Mouse (Mus musculus) left cerebral cortex, postnatal 10 days (tissue): Measurements from ENCODE around the gene Rpa3. TPM values are rescaled to one million over a fixed set of nuclear protein-coding genes. Genes with fewer than 3 reads are reported as not detected.

Experiments used
- DNase-seq, 2 experiments: peaks; one replicate each; pipeline ENCODE4 v3.0.0; 2021 to 2022; ENCODE audit warnings: low spot score in 2 of 2, mixed read lengths in 1 of 2; ENCODE audit errors: extremely low spot score in 1 of 2
- intact Hi-C: fragments of 180-260 bp; cut with DNase I; formaldehyde crosslinking; loops from one replicate; pipeline ENCODE4 v1.15.1; 2025
- total RNA-seq, 2 experiments: library from RNA; stranded (reverse); gene quantifications; 2 replicates each; pipeline ENCODE4 v1.2.3; 2021

Rpa3 gene
- total RNA-seq: 10 to 100 TPM; 14.6 to 17.8 TPM

DNA sequence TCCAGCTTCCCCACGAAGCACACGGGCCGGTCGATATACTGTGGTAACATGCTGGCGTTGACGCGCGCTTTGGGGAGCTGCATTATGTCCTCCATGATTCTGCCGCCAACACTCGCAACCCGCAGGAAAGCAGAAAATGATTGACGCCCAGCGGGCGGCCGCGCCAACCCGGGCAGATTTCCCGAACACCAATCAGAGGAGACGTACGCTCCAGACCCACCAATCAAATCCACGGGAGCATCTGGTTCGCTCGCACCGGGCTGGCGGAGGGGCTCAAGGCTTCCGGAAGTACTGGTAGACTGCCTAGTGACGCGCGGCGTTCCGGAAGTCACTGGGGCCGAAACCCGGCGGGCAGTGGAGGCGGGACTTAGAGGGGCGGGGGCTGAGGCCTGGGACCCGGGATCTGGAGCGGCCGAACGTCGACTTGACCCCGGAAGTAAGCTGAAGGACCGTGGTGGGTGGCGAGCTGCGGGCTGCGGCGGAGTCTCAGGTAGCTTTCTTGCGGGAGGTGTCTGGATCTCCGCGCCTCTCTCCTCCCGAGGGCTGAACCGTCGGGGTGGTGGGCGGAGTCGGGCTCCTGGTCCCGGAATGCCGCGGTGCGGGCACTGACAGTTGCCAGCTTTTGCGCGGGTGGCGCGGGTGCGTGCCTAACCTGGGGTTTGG lies at the start of gene Rpa3, which contains the start of the genes Umad1 and Gm45062:
Gene Rpa3 (minus strand): TSS at position 170 of the 663 bp plus-strand sequence.
Gene Umad1 (plus strand): TSS at position 285 of the 663 bp plus-strand sequence.
Gene Gm45062 (plus strand): TSS at position 447 of the 663 bp plus-strand sequence.
- DNase-seq: peak; percentile 98
- intact Hi-C loops: no loop called here

DNA sequence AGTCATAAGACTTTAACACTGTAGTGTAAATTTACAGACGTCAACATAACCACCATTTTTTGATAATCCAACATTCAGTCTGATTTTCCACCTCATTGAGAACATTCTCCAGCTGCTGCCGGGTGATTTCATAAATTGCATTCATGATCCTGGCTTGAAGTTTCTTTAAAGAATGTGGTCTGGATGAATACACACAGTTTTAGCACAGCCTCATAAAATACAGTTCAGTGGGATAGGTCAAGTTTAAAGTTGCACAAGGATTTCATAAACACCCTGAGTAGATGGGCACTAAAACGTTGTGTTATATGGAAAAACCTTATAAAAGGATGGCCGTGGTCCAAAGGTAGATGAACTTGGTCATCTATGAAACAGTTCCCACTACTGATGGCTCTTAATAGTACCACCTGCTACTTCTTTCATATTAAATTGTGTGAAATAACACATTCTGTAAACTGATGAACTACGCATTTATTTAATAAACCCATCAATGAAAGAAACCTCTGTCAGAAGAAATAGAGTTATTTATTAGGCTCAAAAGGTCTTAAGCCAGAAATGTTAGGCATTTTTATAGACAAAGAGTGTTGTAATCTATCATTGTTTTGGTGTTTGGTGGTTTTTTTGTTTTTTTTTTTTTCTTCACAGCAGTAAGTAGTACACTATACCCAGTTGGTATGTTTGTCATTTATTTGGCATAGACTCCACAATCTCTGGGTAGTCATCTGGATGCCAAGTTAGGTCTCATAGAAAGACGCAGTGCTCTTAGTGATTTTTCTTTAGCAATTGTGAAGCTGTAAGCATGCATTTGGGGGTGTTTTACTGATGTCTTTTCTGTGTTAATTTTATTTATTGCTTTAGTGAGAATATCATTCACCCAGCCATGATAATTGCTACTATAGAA lies 49.2 kb upstream of the Rpa3 start:
- intact Hi-C loops: no loop called here
- no peak for DNase-seq

DNA sequence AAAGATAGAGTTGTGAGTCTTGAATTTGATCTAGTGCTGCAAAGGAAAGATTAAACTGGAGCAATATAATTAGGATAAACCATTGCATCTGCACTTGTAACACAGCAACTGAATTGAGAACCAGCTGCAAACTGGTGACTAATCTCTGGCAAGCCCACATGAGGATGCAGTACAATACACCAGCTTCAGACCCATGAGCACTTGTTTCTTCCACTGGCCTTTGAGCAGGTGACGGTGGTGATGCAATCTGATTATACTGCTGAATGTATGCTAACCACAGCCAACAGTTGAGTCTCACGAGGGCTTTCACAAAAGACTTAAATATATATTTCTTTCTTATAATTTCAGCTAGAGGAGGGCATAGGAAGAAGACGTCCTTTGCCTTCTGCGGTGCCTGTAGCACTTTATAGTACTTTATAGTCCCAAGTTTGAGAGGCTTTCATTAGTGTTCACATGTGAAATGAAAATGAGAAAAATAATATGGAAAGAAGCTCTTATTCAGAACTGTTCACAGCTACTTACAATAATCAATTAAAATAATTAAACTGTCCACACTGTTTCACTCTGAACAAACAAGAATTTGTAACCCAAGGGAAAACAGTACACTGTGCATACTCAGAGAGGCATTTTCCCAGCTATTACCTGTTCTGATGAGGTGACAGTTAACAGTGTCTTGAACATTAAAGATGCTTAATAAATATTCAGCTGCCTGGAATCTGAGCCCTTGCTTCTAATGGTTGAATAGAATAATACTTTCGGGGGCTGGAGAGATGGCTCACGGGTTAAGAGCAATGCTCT lies 40.3 kb upstream of the Rpa3 start:
- intact Hi-C loops: no loop called here
- DNase-seq: no peak

DNA sequence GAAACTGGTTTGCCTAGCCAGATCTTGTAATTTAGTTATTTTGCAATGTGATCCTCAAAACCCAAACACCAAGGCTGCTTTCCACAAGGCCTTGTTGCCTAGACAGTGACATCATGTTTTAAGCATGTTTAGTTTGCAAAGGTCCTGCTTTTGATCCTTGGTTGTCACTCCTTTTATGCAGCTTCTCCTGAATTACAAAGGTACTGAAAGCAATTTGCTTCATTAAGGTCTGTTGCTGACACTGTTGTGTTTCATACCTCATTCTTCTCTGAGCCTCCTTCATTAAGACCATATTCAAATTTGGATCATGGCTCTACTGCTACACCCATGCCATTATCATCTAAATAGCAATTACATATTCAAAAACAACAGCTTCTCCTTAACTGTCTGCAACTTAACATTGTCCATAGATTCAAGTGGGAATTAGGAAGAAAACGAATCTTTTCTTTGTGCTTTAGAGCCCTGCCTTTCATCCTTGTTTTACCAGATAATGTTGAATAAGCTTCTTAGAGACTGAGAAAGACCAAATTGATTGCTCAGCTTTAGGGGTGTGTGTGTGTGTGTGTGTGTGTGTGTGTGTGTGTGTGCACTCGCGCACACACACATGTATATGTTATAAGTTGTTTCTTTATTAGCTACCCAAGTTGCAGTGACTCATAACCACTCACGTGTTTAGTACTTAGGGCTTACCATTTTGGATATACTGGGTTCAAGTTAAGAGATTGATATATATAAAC lies 35.2 kb upstream of the Rpa3 start:
- intact Hi-C loops: no loop called here
- DNase-seq: no peak

DNA sequence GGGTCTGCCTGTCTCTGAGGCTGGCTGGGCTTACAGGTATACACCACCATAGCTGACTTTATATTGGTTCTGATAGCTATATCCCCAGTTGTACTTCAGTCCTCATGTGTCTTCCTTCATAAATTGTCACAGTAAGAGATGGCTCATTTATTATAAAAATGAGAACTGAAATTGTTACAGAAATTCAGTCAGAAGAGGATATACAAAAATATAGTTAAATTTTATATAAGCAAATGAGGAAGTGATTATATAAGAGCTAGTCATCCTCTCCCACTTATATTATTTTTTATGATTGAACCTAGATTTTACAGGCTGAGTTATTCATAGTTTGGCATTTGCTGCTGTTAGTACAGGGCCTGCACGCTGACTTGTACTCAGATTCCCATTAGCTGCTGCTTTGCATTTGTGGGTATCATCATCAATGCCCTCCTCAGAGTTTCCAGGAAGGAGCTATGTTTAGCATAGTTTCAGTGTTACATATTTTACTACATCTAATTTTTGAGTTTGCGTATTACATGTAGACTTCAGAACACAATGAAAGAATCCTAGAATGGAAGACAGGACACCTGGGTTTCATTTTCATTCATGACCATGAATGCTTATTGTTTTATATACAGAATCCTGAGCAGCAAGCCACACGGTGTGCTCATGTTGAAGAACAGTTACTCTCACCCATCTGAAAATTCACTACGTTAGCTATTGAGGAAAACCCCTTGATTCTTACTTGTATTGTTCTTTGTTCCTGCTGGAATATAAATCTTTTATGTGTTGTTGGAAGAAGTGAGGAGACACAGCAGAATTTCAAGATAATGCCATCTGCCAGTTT lies 30.0 kb upstream of the Rpa3 start:
- DNase-seq: no peak
- intact Hi-C loops: loop anchor here (5.0 kb wide), 1 partner anchor 223 kb away; no protein-coding TSS in a partner anchor

DNA sequence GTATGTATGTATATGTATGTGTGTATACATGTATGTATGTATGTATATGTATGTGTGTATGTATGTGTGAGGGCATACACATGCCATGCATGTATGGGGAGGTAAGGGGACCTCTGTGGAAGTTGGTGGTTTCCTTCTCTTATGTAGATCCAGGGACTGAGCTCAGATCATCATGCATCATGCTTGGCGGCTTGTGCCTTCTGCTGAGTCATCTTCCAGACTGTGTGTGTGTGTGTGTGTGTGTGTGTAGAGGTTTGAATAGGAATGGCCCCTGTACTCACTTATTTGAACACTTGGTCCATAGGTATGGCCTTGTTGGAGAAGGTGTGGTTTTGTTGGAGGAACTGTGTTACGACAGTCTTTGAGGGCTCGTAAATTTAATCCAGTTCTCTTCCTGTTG lies 27.2 kb upstream of the Rpa3 start:
- no peak for DNase-seq
- intact Hi-C loops: loop anchor here (5.0 kb wide), 1 partner anchor 226 kb away; no protein-coding TSS in a partner anchor

DNA sequence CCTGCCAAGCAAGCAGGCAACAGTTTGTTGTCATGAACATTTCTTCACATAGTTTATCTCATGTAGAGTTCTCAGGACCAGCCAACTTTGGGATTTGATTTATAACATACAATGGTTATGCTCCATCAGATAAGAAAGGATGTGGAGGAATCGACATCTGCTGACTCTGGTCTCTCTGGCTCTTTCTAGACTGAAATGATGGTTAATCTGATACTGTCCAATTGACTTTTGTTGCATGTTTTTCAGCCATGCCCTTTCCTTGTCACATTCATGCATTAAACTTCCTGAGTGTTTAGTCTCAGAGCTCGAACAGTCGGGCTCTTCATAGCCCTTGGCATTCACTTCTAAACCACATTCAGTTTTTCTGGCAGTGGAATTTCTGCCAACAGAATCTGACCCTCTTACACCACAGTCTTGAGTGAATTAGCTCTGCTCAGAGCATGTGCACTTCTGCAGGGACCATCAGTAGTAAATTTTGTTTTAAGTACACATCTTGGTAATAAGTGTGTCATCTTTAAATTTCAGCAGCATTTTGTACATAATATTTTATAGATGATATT lies 26.5 kb upstream of the Rpa3 start:
- no peak for DNase-seq
- intact Hi-C loops: loop anchor here (5.0 kb wide), 1 partner anchor 227 kb away; no protein-coding TSS in a partner anchor

DNA sequence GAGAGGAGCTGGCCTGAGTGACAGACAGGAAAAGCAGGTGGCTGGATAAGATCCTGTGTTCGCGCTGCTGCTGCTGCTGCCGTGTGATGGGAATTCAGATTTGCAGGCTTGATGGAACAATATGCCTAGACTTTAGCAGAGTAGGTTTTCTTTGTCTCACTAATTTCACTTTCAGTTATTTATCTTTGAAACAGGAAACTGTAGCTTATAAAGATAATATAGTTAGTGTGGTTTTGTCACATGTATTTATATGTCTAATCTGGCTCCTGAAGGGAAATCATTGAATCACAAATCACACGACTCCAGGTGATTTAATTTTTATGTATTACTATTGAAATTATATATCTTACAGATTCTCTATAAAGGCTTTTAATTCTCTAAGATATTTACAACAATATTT lies 24.3 kb upstream of the Rpa3 start:
- intact Hi-C loops: no loop called here
- DNase-seq: no peak

DNA sequence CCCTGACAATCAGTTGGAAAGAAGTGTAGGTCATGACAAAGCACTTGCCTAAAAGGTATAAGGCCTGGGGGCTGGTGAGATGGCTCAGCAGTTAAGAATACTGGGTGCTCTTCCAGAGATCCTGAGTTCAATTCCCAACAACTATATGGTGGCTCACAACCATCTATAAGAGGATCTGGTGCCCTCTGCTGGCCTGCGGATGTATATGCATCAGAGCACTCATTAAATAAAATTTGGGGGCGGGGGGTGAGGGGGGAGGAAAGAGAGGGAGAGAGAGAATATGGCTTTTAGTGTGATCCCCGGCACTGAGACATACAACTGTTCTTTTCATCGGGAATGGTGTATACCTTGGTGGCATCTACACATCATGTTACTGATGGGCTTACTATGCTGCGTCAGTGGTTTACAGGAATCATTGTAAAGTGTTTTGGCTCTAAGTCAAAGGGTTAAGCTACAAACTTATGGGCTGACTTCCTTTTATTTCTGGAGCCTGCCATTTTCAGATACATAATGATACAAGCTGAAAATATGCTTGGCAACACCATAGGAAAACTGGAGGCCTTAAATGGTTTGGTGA lies 19.5 kb upstream of the Rpa3 start:
- intact Hi-C loops: loop anchor here (5.0 kb wide), 1 partner anchor 134 kb away; no protein-coding TSS in a partner anchor
- DNase-seq: no peak

DNA sequence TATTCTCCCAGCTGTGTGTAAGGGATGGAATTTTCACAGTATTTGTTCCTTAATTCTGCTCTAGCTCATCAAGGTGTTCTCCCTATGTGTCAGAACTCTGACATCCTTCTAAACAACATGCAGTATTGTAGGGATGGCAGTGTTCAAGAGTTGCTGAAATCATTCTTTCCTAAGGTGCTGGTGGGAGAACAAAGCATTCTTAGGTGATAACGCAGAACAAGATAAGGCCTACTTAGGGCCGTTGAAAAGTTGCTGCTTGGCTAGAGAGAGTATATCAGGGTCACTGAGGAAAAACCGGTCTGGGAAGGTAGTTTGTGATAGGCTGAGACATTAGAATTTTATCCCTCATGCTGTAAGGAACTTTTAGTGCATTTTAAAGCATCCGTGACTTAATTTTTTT lies 17.5 kb upstream of the Rpa3 start:
- intact Hi-C loops: loop anchor here (5.0 kb wide), 1 partner anchor 136 kb away; no protein-coding TSS in a partner anchor

DNA sequence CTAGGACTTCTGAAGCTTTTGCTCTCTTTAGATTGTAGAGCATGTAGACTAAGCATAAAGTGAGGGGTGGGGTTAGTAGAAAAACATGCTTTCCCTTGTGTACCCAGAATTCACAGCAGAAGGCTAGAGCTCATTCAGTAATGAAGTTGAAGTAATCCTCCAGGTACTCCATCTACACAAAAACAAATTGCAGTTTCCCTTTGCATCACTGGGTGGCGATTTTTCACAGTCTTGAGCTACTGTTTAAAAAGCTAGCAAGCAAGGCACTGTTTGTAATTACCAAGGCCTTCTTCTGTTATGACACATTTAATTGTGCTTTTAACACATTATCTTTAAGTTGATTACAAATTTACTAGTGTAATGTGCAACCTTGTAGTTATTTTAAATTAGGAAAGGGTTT lies 16.1 kb upstream of the Rpa3 start:
- intact Hi-C loops: loop anchor here (5.0 kb wide), 1 partner anchor 137 kb away; no protein-coding TSS in a partner anchor
- DNase-seq: peak; percentile 53 to 68

More for the DNA sequence above, 17.5 kb upstream of the Rpa3 start:
- no peak for DNase-seq

DNA sequence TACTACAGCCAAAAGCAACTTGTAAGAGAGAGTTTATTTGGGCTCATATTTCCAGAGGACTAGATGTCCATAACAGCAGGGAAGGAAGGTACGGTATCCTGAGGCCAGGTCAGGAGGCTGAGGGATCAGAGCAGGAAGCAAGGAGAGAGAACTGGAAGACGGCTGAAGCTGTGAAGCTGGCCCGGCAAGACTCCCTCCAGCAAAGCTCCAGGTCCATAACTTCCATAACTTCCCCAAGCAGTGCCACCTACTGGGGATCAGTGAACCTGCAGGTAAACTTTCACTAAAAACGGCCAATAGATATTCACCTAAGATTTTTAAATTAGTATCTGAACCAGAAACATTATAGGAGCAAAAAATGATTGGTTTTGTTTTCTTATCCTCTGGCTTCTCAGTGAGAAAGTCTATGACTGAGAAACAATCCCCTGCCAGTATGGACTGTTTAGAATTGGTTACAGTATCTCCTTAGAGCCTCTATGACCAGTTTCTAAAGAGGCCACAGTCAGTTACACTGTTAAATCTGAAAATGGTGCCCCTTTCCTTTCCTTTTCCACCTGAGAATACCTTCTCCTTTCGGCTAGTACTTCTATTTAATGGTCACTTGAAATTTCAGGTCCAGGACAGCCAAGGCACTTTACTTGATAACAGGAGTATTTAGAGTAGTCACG lies 15.5 kb upstream of the Rpa3 start:
- DNase-seq: peak in 1 of 2 experiments; percentile 46
- intact Hi-C loops: loop anchor here (5.0 kb wide), 2 partner anchors 138 to 463 kb away; no protein-coding TSS in a partner anchor

DNA sequence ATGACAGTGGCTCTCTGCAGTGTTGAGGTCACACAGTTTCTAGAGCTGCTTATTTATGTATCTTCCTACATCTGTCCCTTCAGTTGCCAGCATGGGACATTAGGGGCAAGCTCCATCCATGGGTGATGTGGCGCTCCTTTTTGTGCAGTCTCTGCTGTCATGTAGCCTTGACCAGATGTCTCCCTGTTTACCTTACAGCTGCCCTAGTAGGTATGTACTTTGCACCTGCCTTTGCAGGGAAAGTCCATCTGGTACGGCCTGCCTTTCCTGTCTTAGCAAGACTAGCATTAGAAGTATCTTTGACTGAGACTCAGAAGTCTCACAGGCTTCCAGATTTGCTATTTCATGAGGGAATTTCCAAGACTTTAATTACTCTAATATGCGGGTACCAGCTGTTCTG lies 12.1 kb upstream of the Rpa3 start:
- intact Hi-C loops: loop anchor here (5.0 kb wide), 1 partner anchor 466 kb away; no protein-coding TSS in a partner anchor
- no peak for DNase-seq

DNA sequence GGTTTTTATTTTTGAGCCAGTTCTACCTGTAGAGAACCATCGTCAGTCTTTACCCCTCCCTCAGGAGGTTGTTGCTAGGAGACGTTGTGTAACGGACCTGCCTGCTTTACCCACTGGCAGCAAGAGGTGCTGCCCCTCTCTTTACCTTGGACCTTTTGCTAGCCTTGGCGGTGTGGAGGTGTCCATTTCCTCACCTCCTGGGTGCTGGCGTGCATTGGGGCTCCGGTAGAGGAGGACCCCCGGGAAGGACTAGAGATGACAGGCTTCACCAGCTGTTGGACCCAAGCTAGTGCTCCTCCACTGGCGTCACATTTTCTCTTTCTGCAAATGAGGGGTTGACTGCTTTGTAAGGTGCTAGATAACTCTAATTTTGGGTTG lies 683 bp upstream of the Rpa3 start:
- intact Hi-C loops: loop anchor here (10.0 kb wide), 1 partner anchor 575 kb away; no protein-coding TSS in a partner anchor

DNA sequence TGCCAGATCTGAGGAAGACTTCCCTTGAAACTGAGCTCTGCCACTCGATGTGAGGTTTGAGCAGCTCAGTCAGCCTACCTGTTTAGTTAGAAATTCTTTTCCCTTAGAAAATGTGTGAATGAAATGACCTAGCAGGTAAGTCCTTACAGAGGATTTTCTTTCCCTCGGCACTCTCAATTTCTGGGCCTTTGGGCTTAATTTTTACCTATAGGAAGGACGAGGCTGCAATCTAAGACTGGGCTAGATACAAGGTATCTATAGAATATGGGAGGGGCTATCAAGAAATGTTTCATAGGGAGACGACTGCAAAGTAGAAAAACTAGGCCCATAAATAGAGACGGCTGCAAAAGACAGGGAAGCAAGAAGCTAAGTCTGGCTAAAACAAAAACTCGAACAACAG lies 657 bp downstream of the Rpa3 start:
- intact Hi-C loops: no loop called here
- DNase-seq: no peak

More for the DNA sequence above, 683 bp upstream of the Rpa3 start:
- peak; percentile 26 to 36 for DNase-seq

DNA sequence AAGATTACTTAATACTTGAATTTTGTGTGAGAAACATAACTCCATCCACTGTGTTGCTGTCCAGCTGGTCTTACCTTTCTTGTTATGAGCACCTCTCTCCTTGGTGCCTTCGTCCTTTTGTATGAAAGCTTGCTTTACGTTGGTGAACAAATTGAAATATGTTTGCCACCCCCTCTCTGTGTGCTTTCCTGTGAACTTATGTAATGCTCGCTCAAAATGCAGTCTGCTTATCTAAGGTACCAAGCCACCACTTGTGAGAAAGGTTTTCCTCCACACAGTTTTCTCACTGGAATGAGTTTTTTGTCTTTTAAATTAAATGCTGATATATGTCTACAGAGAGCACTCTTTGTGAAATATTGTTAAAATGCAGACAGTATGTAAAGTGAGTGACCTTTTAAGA lies 30.4 kb downstream of the Rpa3 start:
- no peak for DNase-seq
- intact Hi-C loops: no loop called here
